Mouse (Mus musculus): ENCODE measurements around the gene Coasy.

The Coasy gene

GRCm38 (mm10) chr11:101082208-101083082, at the start of gene Coasy:
Gene Coasy (plus strand): TSS chr11:101082565.
- peak; percentile 90 for DNase-seq

- DNase-seq = no peak
Observed at GRCm38 (mm10) chr11:101033856-101034500, 48.4 kb upstream of the Coasy start.

- no peak for DNase-seq
Observed at GRCm38 (mm10) chr11:101034614-101035327, 47.6 kb upstream of the Coasy start.

GRCm38 (mm10) chr11:101035328-101035695, 47.1 kb upstream of the Coasy start:
- DNase-seq = no peak

GRCm38 (mm10) chr11:101037795-101038194, 44.6 kb upstream of the Coasy start:
- no peak for DNase-seq

- DNase-seq = no peak
Observed at GRCm38 (mm10) chr11:101045826-101046225, 36.5 kb upstream of the Coasy start.

GRCm38 (mm10) chr11:101046440-101046839, 35.9 kb upstream of the Coasy start:
- no peak for DNase-seq

GRCm38 (mm10) chr11:101047502-101047901, 34.9 kb upstream of the Coasy start:
- no peak for DNase-seq

GRCm38 (mm10) chr11:101050359-101050758, 32.0 kb upstream of the Coasy start:
- no peak for DNase-seq

- DNase-seq = no peak
Observed at GRCm38 (mm10) chr11:101051051-101051493, 31.3 kb upstream of the Coasy start.

GRCm38 (mm10) chr11:101051617-101052016, 30.7 kb upstream of the Coasy start:
- no peak for DNase-seq

- DNase-seq = no peak
Observed at GRCm38 (mm10) chr11:101052751-101053473, 29.5 kb upstream of the Coasy start.

GRCm38 (mm10) chr11:101053974-101054373, 28.4 kb upstream of the Coasy start:
- no peak for DNase-seq

GRCm38 (mm10) chr11:101055418-101055817, 26.9 kb upstream of the Coasy start:
- DNase-seq = no peak

GRCm38 (mm10) chr11:101056885-101057284, 25.5 kb upstream of the Coasy start:
- no peak for DNase-seq

GRCm38 (mm10) chr11:101057860-101058259, 24.5 kb upstream of the Coasy start:
- peak; percentile 71 for DNase-seq

- no peak for DNase-seq
Observed at GRCm38 (mm10) chr11:101058726-101059125, 23.6 kb upstream of the Coasy start.

- no peak for DNase-seq
Observed at GRCm38 (mm10) chr11:101059473-101059872, 22.9 kb upstream of the Coasy start.

- DNase-seq = peak; percentile 70
Observed at GRCm38 (mm10) chr11:101060126-101060525, 22.2 kb upstream of the Coasy start.

GRCm38 (mm10) chr11:101061049-101061448, 21.3 kb upstream of the Coasy start:
- no peak for DNase-seq

- DNase-seq = no peak
Observed at GRCm38 (mm10) chr11:101062165-101062884, 20.0 kb upstream of the Coasy start.

Data from right cerebral cortex, postnatal 25 days (tissue).